Mouse (Mus musculus) ES-Bruce4 (cell line): ENCODE results near the gene Eif2ak4. TPM values are rescaled to one million over a fixed set of nuclear protein-coding genes. Genes with fewer than 3 reads are reported as not detected.

Experiments used
- H3K27ac ChIP-seq: 2 replicates; pipeline ENCODE4 v1.5.1; 2012; ENCODE audit warnings: low read length, inconsistent platforms; ENCODE audit not compliant: insufficient read depth
- H3K27me3 ChIP-seq: 2 replicates; pipeline ENCODE4 v1.6.1; 2012; ENCODE audit warnings: mild to moderate bottlenecking, low read length, inconsistent platforms; ENCODE audit not compliant: control insufficient read depth, poor library complexity, insufficient read depth, severe bottlenecking
- H3K36me3 ChIP-seq: 2 replicates; pipeline ENCODE4 v1.6.1; 2012; ENCODE audit warnings: inconsistent platforms, mild to moderate bottlenecking, low read length, moderate library complexity; ENCODE audit not compliant: control insufficient read depth, poor library complexity, insufficient read depth, severe bottlenecking
- H3K4me1 ChIP-seq: one replicate; pipeline ENCODE4 v1.8.1; 2011; ENCODE audit warnings: low read length; ENCODE audit not compliant: control insufficient read depth, insufficient read depth
- H3K4me3 ChIP-seq: 2 replicates; pipeline ENCODE4 v1.5.1; 2011; ENCODE audit warnings: low read depth, mild to moderate bottlenecking, low read length
- H3K9ac ChIP-seq: 2 replicates; pipeline ENCODE4 v1.6.1; 2012; ENCODE audit warnings: low read depth, mild to moderate bottlenecking, inconsistent platforms; ENCODE audit not compliant: poor library complexity, severe bottlenecking
- H3K9me3 ChIP-seq: replicated peaks from 2 replicates; pipeline ENCODE4 v1.6.1; 2012; ENCODE audit warnings: mild to moderate bottlenecking, low read length, inconsistent platforms; ENCODE audit not compliant: control insufficient read depth, poor library complexity, insufficient read depth, severe bottlenecking
- CTCF ChIP-seq: IDR thresholded peaks from one replicate; pipeline ENCODE4 v1.8.1; 2011; ENCODE audit warnings: low read depth, low read length
- EP300 ChIP-seq: IDR thresholded peaks from 2 replicates; pipeline ENCODE4 v1.6.1; 2011; ENCODE audit warnings: low read depth, low read length; ENCODE audit not compliant: insufficient read depth
- POLR2A ChIP-seq: IDR thresholded peaks from one replicate; pipeline ENCODE4 v1.8.1; 2011; ENCODE audit warnings: low read length; ENCODE audit not compliant: insufficient read depth
- polyA plus RNA-seq: library from polyadenylated mRNA; stranded (reverse); fragments of >200 nt; gene quantifications from 2 replicates; pipeline ENCODE4 v1.2.4, GENCODE M21; 2011; ENCODE audit warnings: low read depth; ENCODE audit not compliant: missing spikeins, insufficient read depth, insufficient read length

Gene Eif2ak4
- polyA plus RNA-seq, 1 experiment, result 20.7 TPM

- 0 out of 2 replicates have a peak, but pooled peaks cover 4% of the 10 kb centered on the region for H3K36me3 ChIP-seq
Measured at GRCm38 (mm10) chr2:118412821-118413220, 24.4 kb downstream of the Eif2ak4 start.

DNA sequence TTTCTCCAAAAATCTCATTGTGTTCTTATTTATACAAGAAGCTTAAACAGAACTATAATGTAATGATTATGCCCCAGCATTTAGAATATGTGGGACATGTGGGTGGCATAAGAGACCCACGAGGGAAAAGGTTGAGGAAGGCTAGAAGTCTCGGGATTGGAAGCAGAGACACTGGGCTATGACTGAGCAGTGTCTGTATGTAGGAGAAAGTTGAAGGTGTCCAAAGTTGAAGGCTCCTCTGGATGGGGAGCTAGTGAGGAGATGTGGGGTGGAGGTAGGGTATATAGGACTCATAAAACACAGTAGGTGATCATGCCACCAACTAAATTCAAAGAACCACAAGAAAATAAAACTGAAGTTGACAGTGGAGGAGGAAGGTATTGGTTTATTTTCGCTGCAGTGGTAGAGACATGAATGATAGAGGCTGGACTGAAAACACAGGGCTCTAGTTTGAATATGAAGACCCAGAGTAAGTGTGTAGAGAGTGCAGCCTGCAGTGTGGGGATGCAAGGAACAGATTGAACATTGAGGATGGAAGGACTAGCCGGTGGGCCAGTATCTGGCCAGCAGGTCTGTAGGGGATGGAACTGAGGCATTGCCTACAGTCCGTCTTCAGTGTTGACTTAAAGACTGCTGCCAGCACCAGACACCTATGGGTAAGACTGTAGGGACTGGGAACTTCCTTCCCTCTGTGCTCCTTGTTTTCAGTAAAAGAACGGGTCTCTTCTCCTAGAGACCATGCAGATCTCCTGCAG is 27.4 kb downstream of the Eif2ak4 start:
- Histone ChIP-seq H3K36me3 (0 out of 2 replicates have a peak, but pooled peaks cover 4% of the 10 kb centered on the region), H3K27ac (no peak overlapping the region), H3K4me1 (no peaks in the 10 kb centered on the region), H3K9ac (no peak overlapping the region), H3K9me3 (no peaks in the 10 kb centered on the region), H3K4me3 (no peak overlapping the region), H3K27me3 (no peaks in the 10 kb centered on the region)
- no peak for TF ChIP-seq POLR2A
- TF ChIP-seq CTCF, result no peak
- TF ChIP-seq EP300, result no peak

More at GRCm38 (mm10) chr2:118412821-118413220, 24.4 kb downstream of the Eif2ak4 start:
- no peak overlapping the region for H3K4me3 ChIP-seq
- no peak overlapping the region for H3K27ac ChIP-seq
- H3K9ac ChIP-seq, result no peak overlapping the region
- H3K27me3 ChIP-seq, result no peaks in the 10 kb centered on the region
- TF ChIP-seq EP300, result no peak
- TF ChIP-seq CTCF, result no peak
- TF ChIP-seq POLR2A, result no peak
- H3K9me3 ChIP-seq, result no peaks in the 10 kb centered on the region
- H3K4me1 ChIP-seq, result no peaks in the 10 kb centered on the region

GRCm38 (mm10) chr2:118418076-118418475 is 29.7 kb downstream of the Eif2ak4 start:
- Histone ChIP-seq H3K9me3 (no peaks in the 10 kb centered on the region), H3K9ac (no peak overlapping the region), H3K4me3 (no peak overlapping the region), H3K4me1 (no peaks in the 10 kb centered on the region), H3K36me3 (0 out of 2 replicates have a peak, but pooled peaks cover 4% of the 10 kb centered on the region), H3K27me3 (no peaks in the 10 kb centered on the region), H3K27ac (no peak overlapping the region)
- no peak for TF ChIP-seq CTCF
- TF ChIP-seq POLR2A, result no peak
- no peak for TF ChIP-seq EP300

GRCm38 (mm10) chr2:118421951-118422350 is 33.5 kb downstream of the Eif2ak4 start:
- Histone ChIP-seq H3K4me1 (no peaks in the 10 kb centered on the region), H3K9ac (no peak overlapping the region), H3K9me3 (no peaks in the 10 kb centered on the region), H3K27me3 (no peaks in the 10 kb centered on the region), H3K27ac (no peak overlapping the region), H3K4me3 (no peak overlapping the region), H3K36me3 (0 out of 2 replicates have a peak, but pooled peaks cover 4% of the 10 kb centered on the region)
- no peak for TF ChIP-seq POLR2A
- no peak for TF ChIP-seq EP300
- no peak for TF ChIP-seq CTCF

DNA sequence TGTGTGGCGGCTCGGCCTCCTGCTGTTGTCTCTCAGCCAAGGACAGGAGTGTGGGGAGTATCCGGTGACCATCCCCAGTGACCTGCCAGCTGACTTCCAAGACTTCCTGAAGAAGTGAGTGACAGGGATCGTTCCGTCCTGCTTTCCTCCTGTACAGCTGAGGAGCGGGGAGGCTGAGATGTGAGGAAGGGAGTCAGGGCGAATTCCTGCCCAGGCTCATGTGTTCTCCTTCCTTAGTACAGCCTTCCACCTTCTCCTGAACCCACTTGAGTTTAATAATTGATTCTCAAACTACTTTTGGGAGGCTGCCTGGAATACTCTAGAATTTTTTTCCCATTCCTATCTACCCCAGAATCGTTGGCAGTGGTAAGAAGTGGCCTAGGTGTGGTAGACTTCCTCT is 34.0 kb downstream of the Eif2ak4 start:
- H3K27me3 ChIP-seq, result no peaks in the 10 kb centered on the region
- no peaks in the 10 kb centered on the region for H3K4me1 ChIP-seq
- no peak overlapping the region for H3K4me3 ChIP-seq
- no peaks in the 10 kb centered on the region for H3K9me3 ChIP-seq
- TF ChIP-seq CTCF (no peak), EP300 (no peak), POLR2A (no peak)
- no peak overlapping the region for H3K27ac ChIP-seq
- 0 out of 2 replicates have a peak, but pooled peaks cover 3% of the 10 kb centered on the region for H3K36me3 ChIP-seq
- H3K9ac ChIP-seq, result no peak overlapping the region

DNA sequence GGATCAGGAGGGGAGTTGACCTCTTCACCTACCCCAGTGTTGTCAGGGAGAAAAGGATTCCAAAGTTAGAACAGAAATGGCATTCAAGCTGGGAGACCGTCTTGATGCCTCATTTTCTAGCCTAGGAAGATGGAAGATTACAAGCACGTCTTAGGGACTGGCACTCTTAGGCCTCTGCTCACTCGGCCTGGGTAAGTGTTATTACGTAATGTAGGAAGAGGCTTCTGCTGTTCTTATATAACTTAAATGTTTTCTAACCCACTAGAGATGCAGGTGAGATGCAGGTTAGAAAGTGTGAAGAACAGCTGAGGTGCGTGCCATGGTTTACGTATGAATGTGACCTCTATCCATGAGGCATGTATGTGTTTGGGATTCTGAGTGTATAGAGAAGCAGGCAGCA is 39.9 kb downstream of the Eif2ak4 start:
- Histone ChIP-seq H3K27ac (no peak overlapping the region), H3K4me1 (no peaks in the 10 kb centered on the region), H3K27me3 (no peaks in the 10 kb centered on the region), H3K9me3 (no peaks in the 10 kb centered on the region), H3K4me3 (no peak overlapping the region), H3K36me3 (peaks cover 4% of the 10 kb centered on the region), H3K9ac (no peak overlapping the region)
- TF ChIP-seq CTCF, result no peak
- no peak for TF ChIP-seq POLR2A
- no peak for TF ChIP-seq EP300
